Mouse (Mus musculus): ENCODE measurements at regions not wholly inside any gene's neighbourhood (a gene's known extent, or its start where the extent isn't known, plus 50 kb on each side); places are given as distances from the start of the nearest gene placed in this dataset.

- TF ChIP-seq CHD2 (IDR thresholded peaks at IDR 0.05; ENCODE audit: low read depth, low read length), result no peak
- TF ChIP-seq MAFK (IDR thresholded peaks at IDR 0.05; ENCODE audit: insufficient read depth, low read depth, low read length), result no peak
- TF ChIP-seq ZC3H11A (IDR thresholded peaks at IDR 0.05; ENCODE audit: borderline replicate concordance, low read depth, low read length), result no peak
- no peak for TF ChIP-seq HCFC1 (IDR thresholded peaks at IDR 0.05; ENCODE audit: borderline replicate concordance, insufficient read depth, low read length)
Observed at GRCm38 (mm10) chr16:25088649-25089019, 198.0 kb upstream of the Tprg start.
